Mouse (Mus musculus) erythroid progenitor cell, adult 5-6 weeks (primary cell): ENCODE results near the gene 0610037L13Rik. TPM values are rescaled to one million over a fixed set of nuclear protein-coding genes. Genes with fewer than 3 reads are reported as not detected.

Source experiments
- ATAC-seq: replicated peaks from 2 replicates; pipeline ENCODE4 v1.8.0; 2016; ENCODE audit warnings: moderate number of reproducible peaks, mild to moderate bottlenecking, moderate TSS enrichment, inconsistent platforms; ENCODE audit not compliant: poor library complexity, low FRiP score, severe bottlenecking
- total RNA-seq, 2 experiments: library from RNA; stranded (forward) in 1 of 2; stranded (reverse) in 1 of 2; fragments of 150-400 nt in 1 of 2; fragments of 186-747, 209-891 nt in 1 of 2; gene quantifications; 2 replicates each; pipeline versions ENCODE4 v1.2.3 to v1.2.4; 2015 to 2017; ENCODE audit warnings: low replicate concordance in 2 of 2

The 0610037L13Rik gene
- total RNA-seq (2015; ENCODE audit: low replicate concordance) (17.7 and 19.3 TPM in 2 replicates), total RNA-seq (2017; ENCODE audit: low replicate concordance) (3.9 and 10.7 TPM in 2 replicates)

- peak; percentile 95 for ATAC-seq
These were observed at the start of gene 0610037L13Rik for GRCm38 (mm10) chr4:107889731-107890432. TSS of gene 0610037L13Rik (plus strand) at chr4:107889813.

GRCm38 (mm10) chr4:107843687-107844086 lies 45.9 kb upstream of the 0610037L13Rik start:
- ATAC-seq, result no peak

GRCm38 (mm10) chr4:107844971-107845370 lies 44.6 kb upstream of the 0610037L13Rik start:
- peak; percentile 62 for ATAC-seq

GRCm38 (mm10) chr4:107846795-107847194 lies 42.8 kb upstream of the 0610037L13Rik start:
- ATAC-seq, result no peak

- no peak for ATAC-seq
These were observed 41.1 kb upstream of the 0610037L13Rik start for GRCm38 (mm10) chr4:107848546-107848945.

- ATAC-seq, result no peak
These were observed 40.0 kb upstream of the 0610037L13Rik start for GRCm38 (mm10) chr4:107849621-107850020.

- no peak for ATAC-seq
These were observed 39.5 kb upstream of the 0610037L13Rik start for GRCm38 (mm10) chr4:107850091-107850490.

- no peak for ATAC-seq
These were observed 36.3 kb upstream of the 0610037L13Rik start for GRCm38 (mm10) chr4:107853333-107853732.

- ATAC-seq, result no peak
These were observed 35.8 kb upstream of the 0610037L13Rik start for GRCm38 (mm10) chr4:107853836-107854235.

- ATAC-seq, result no peak
These were observed 32.5 kb upstream of the 0610037L13Rik start for GRCm38 (mm10) chr4:107856958-107857686.

GRCm38 (mm10) chr4:107858995-107859394 lies 30.6 kb upstream of the 0610037L13Rik start:
- no peak for ATAC-seq

- no peak for ATAC-seq
These were observed 24.7 kb upstream of the 0610037L13Rik start for GRCm38 (mm10) chr4:107864866-107865265.

- peak; percentile 92 for ATAC-seq
These were observed 10.2 kb upstream of the 0610037L13Rik start, which contains the start of gene Magoh for GRCm38 (mm10) chr4:107879254-107880050. TSS of gene Magoh (plus strand) at chr4:107879755.

- no peak for ATAC-seq
These were observed 8.0 kb upstream of the 0610037L13Rik start for GRCm38 (mm10) chr4:107881631-107882030.

- ATAC-seq, result no peak
These were observed 3.2 kb upstream of the 0610037L13Rik start for GRCm38 (mm10) chr4:107886371-107886770.

- ATAC-seq, result peak; percentile 4; the same call in 1 of the 2 replicates
These were observed 255 bp upstream of the 0610037L13Rik start for GRCm38 (mm10) chr4:107889385-107889730.

- no peak for ATAC-seq
These were observed 3.0 kb downstream of the 0610037L13Rik start for GRCm38 (mm10) chr4:107892663-107893062.

- no peak for ATAC-seq
These were observed 9.8 kb downstream of the 0610037L13Rik start for GRCm38 (mm10) chr4:107899211-107899927.

- ATAC-seq, result no peak
These were observed 10.6 kb downstream of the 0610037L13Rik start for GRCm38 (mm10) chr4:107900206-107900605.

GRCm38 (mm10) chr4:107904252-107904651 lies 14.6 kb downstream of the 0610037L13Rik start:
- no peak for ATAC-seq
